Mouse (Mus musculus) erythroid progenitor cell, adult 5-6 weeks (primary cell): ENCODE data around the gene Hist1h4f. TPM values are rescaled to one million over a fixed set of nuclear protein-coding genes. Genes with fewer than 3 reads are reported as not detected.
A peak's percentile ranks its signal among the peaks of the same experiment; 100 is the strongest.

ENCODE experiments used
- ATAC-seq: replicated peaks from 2 replicates; pipeline ENCODE4 v1.8.0; 2016; ENCODE audit warnings: moderate number of reproducible peaks, mild to moderate bottlenecking, moderate TSS enrichment, inconsistent platforms; ENCODE audit not compliant: poor library complexity, low FRiP score, severe bottlenecking
- total RNA-seq, 2 experiments: library from RNA; stranded (forward) in 1 of 2; stranded (reverse) in 1 of 2; fragments of 150-400 nt in 1 of 2; fragments of 186-747, 209-891 nt in 1 of 2; gene quantifications; 2 replicates each; pipeline versions ENCODE4 v1.2.3 to v1.2.4; 2015 to 2017; ENCODE audit warnings: low replicate concordance in 2 of 2

Gene Hist1h4f
- total RNA-seq, 2 experiments from 2014 or later, result 838 to 7,675 TPM

DNA sequence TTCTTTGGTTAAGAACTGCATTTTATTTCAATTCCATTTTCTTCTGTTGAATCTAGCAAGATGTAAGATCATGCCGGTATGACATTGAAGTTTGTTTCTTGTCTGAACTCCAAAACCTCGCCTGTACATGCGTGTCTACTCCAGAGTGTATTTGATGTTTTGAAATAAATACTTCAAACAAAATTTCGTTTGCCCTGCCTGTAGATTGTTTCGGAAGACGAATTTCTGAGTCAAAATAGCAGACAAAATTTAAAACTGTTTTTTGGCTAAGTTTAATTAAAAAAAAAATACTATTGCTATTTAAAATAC, 33.2 kb downstream of the Hist1h4f start:
- peak; percentile 13 for ATAC-seq

DNA sequence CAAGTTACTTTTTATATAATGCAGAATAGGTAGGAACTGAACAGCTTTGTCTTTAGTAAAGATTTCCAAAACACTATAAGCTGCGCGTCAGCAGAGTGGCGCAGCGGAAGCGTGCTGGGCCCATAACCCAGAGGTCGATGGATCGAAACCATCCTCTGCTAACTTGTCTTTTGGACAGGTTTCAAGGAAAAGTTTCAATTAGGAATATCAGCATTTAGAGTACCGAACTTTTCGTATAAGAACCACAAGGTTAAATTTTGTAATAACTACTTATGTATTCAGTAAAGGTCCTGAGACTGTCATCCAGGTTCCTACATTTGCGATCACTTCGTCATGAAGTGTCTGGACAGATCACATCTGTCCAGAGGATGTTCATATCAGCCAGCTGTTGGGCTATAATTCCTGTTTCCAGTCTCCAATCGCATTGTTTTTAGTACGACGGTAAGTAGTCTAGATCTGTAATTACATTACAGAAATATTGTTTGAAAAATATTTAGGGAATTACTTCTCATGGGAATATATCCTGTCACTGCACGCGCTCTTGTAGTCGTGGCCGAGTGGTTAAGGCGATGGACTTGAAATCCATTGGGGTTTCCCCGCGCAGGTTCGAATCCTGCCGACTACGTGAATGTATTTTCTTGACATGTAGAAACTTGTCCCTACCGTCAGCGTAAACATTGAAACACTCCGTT, 33.7 kb downstream of the Hist1h4f start:
- peak; percentile 66 for ATAC-seq

GRCm38 (mm10) chr13:23516822-23517602, 34.4 kb downstream of the Hist1h4f start:
- peak; percentile 27; the same call in 1 of the 2 replicates for ATAC-seq

- ATAC-seq, result no peak
These were observed 35.4 kb downstream of the Hist1h4f start for GRCm38 (mm10) chr13:23515826-23516620.

GRCm38 (mm10) chr13:23515281-23515680, 36.2 kb downstream of the Hist1h4f start:
- ATAC-seq, result no peak

GRCm38 (mm10) chr13:23513517-23513916, 37.9 kb downstream of the Hist1h4f start:
- no peak for ATAC-seq

GRCm38 (mm10) chr13:23510127-23510526, 41.3 kb downstream of the Hist1h4f start:
- no peak for ATAC-seq

GRCm38 (mm10) chr13:23506819-23507515, 44.5 kb downstream of the Hist1h4f start:
- ATAC-seq, result no peak

DNA sequence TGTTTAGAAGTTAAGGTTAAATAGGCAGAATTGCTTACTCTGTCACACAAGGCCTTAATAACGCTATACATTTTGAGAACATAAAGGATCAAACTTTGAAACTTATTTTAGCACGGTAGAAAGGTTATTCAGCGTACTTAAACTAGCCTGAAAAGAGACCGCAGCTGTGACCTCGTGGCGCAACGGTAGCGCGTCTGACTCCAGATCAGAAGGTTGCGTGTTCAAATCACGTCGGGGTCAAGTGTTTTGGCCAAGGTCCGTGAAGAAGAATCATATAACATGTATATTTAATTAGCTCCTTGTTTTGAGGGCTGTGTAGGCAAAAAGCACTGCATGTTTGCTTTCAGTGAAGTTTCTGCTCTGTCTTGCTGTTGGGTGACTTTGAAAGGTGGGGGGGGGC, 45.1 kb downstream of the Hist1h4f start:
- ATAC-seq, result no peak

DNA sequence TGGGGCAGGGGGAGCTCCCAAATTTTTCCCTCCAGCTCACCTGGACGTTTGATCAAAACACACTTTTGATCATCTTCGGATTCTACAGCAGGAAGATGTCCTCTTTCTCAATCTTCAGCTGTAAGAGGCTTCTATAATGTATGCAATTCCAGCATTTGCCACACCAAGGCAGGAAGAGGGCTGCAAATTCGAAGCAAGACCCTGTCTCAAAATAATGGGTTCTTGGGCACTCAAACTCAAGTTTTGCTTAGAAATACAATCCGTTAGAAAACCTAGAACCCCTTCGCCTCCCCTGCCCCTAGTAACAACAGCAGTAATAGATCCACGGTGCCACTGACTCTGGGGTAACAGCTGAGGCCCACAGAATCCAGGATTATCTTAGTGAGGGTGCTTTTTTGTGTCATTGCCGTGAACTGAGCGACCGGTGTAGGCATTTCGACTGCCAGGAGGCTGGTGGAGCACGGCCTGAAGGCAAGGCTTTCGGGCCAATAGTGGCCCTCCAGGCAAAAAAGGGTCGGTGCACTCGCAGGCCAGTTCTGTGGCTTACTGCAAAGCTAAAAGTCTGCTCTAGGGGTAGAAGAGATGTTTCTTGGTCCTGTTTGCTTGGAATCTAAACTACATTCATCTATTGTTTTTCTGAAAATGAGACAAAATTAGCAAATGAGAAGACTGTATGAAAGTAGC, 45.6 kb downstream of the Hist1h4f start:
- no peak for ATAC-seq

DNA sequence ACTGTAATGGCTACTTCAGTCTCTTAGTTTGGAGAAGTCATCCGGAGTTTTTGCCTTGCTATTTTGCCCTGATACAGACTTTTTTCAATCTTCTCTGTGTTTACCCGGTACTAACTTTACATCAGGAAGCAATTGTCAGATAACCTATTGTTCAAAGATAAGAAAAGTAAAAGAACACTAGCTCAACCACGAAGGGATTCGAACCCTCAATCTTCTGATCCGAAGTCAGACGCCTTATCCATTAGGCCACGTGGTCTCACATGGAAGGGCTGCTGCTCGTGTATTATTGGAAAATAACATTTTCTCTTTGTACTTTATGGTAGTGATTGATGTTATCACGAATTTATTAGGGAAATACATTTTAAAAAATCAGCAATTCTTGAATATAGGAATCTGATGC, 47.7 kb downstream of the Hist1h4f start:
- ATAC-seq, result no peak

DNA sequence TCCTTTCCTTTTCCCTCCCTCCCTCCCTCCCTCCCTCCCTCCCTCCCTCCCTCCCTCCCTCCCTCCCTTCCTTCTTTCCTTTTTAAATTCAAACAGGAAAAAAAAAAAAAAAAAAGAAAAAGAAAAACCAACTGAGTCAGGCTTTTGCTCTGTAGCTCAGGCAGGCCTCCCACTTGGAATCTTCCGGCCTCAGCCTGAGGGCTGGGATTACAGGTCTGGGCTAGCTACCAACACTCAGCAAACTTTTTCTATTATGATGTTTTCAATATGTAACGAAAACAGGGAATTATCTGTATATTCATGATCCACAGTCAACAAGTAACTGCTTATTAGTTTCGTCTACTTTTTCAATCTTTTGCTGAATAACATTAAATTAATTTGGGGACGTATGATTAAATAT, 48.5 kb downstream of the Hist1h4f start:
- ATAC-seq, result no peak

GRCm38 (mm10) chr13:23502031-23502567, 49.3 kb downstream of the Hist1h4f start:
- ATAC-seq, result no peak

DNA sequence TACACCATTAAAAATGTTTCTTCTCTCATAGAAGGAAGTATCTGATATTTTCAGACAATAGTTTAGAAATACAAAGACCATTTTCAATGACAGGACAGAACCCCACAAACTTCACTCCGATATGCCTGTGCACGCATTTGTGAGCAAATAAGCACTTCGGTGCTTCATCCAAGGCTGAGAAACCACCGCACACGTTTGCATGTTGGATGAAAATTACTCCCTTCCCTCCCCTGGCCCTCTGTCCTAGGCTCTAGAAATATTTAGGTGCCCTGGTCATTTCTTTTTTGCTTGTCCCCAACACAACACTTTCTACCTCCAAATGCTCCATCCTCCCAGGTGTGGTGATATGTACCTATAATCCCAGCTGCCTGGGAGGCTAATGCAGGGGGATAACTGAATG, 49.9 kb downstream of the Hist1h4f start:
- no peak for ATAC-seq

Other genes starting within 250 kb of the Hist1h4f start
Only the 30 nearest of the 34 such genes appear.
- gene Zfp322a, start 182.4 kb downstream of the Hist1h4f start, total RNA-seq (2015; ENCODE audit: low replicate concordance), result 4.3 and 15.1 TPM in 2 replicates
- 18.7 and 48.1 TPM in 2 replicates for gene Zfp322a, start 182.4 kb downstream of the Hist1h4f start, total RNA-seq (2017; ENCODE audit: low replicate concordance)
- gene Abt1, start 127.8 kb downstream of the Hist1h4f start, total RNA-seq (2015; ENCODE audit: low replicate concordance), result 1.1 and 2.1 TPM in 2 replicates
- gene Abt1, start 127.8 kb downstream of the Hist1h4f start, total RNA-seq (2017; ENCODE audit: low replicate concordance), result 1.3 and 1.6 TPM in 2 replicates
- 1.4 and 4.2 TPM in 2 replicates for gene Btn1a1, start 85.7 kb downstream of the Hist1h4f start, total RNA-seq (2015; ENCODE audit: low replicate concordance)
- 0.90 and 1.4 TPM in 2 replicates for gene Btn1a1, start 85.7 kb downstream of the Hist1h4f start, total RNA-seq (2017; ENCODE audit: low replicate concordance)
- gene Btn2a2, start 62.8 kb downstream of the Hist1h4f start, total RNA-seq (2015; ENCODE audit: low replicate concordance), result not detected in 2 replicates
- gene Btn2a2, start 62.8 kb downstream of the Hist1h4f start, total RNA-seq (2017; ENCODE audit: low replicate concordance), result not detected in 2 replicates
- gene Hist1h4h, start 20.6 kb downstream of the Hist1h4f start, total RNA-seq (2015; ENCODE audit: low replicate concordance), result 323 and 492 TPM in 2 replicates
- 3,110 and 3,215 TPM in 2 replicates for gene Hist1h4h, start 20.6 kb downstream of the Hist1h4f start, total RNA-seq (2017; ENCODE audit: low replicate concordance)
- gene Hist1h2af, start 17.7 kb downstream of the Hist1h4f start, total RNA-seq (2015; ENCODE audit: low replicate concordance), result 180 and 320 TPM in 2 replicates
- gene Hist1h2af, start 17.7 kb downstream of the Hist1h4f start, total RNA-seq (2017; ENCODE audit: low replicate concordance), result 7,936 and 7,993 TPM in 2 replicates
- gene Hist1h3g, start 16.2 kb downstream of the Hist1h4f start, total RNA-seq (2015; ENCODE audit: low replicate concordance), result 573 TPM in 2 replicates
- 250 and 889 TPM in 2 replicates for gene Hist1h3g, start 16.2 kb downstream of the Hist1h4f start, total RNA-seq (2017; ENCODE audit: low replicate concordance)
- gene Hist1h2bh, start 8.3 kb downstream of the Hist1h4f start, total RNA-seq (2015; ENCODE audit: low replicate concordance), result 90.1 and 113 TPM in 2 replicates
- 325 and 367 TPM in 2 replicates for gene Hist1h2bh, start 8.3 kb downstream of the Hist1h4f start, total RNA-seq (2017; ENCODE audit: low replicate concordance)
- 145 and 158 TPM in 2 replicates for gene Hist1h3f, start 7.6 kb downstream of the Hist1h4f start, total RNA-seq (2015; ENCODE audit: low replicate concordance)
- gene Hist1h3f, start 7.6 kb downstream of the Hist1h4f start, total RNA-seq (2017; ENCODE audit: low replicate concordance), result 262 and 310 TPM in 2 replicates
- 59.1 and 59.8 TPM in 2 replicates for gene Hist1h1d, start 1.6 kb upstream of the Hist1h4f start, total RNA-seq (2015; ENCODE audit: low replicate concordance)
- gene Hist1h1d, start 1.6 kb upstream of the Hist1h4f start, total RNA-seq (2017; ENCODE audit: low replicate concordance), result 587 and 674 TPM in 2 replicates
- 238 and 264 TPM in 2 replicates for gene Hist1h3e, start 10.7 kb upstream of the Hist1h4f start, total RNA-seq (2015; ENCODE audit: low replicate concordance)
- 387 and 422 TPM in 2 replicates for gene Hist1h3e, start 10.7 kb upstream of the Hist1h4f start, total RNA-seq (2017; ENCODE audit: low replicate concordance)
- 4.2 and 33.5 TPM in 2 replicates for gene Hist1h2ae, start 19.6 kb upstream of the Hist1h4f start, total RNA-seq (2015; ENCODE audit: low replicate concordance)
- 1,390 and 1,464 TPM in 2 replicates for gene Hist1h2ae, start 19.6 kb upstream of the Hist1h4f start, total RNA-seq (2017; ENCODE audit: low replicate concordance)
- 851 and 976 TPM in 2 replicates for gene Hist1h2bg, start 19.7 kb upstream of the Hist1h4f start, total RNA-seq (2015; ENCODE audit: low replicate concordance)
- gene Hist1h2bg, start 19.7 kb upstream of the Hist1h4f start, total RNA-seq (2017; ENCODE audit: low replicate concordance), result 2,677 and 3,057 TPM in 2 replicates
- 1,210 and 1,460 TPM in 2 replicates for gene Hist1h2bf, start 22.5 kb upstream of the Hist1h4f start, total RNA-seq (2015; ENCODE audit: low replicate concordance)
- gene Hist1h2bf, start 22.5 kb upstream of the Hist1h4f start, total RNA-seq (2017; ENCODE audit: low replicate concordance), result 1,557 and 1,840 TPM in 2 replicates
- 9.0 and 15.1 TPM in 2 replicates for gene Hist1h2ad, start 22.7 kb upstream of the Hist1h4f start, total RNA-seq (2015; ENCODE audit: low replicate concordance)
- gene Hist1h2ad, start 22.7 kb upstream of the Hist1h4f start, total RNA-seq (2017; ENCODE audit: low replicate concordance), result 2,771 and 6,356 TPM in 2 replicates
- 379 and 393 TPM in 2 replicates for gene Hist1h3d, start 24.1 kb upstream of the Hist1h4f start, total RNA-seq (2015; ENCODE audit: low replicate concordance)
- 236 and 363 TPM in 2 replicates for gene Hist1h3d, start 24.1 kb upstream of the Hist1h4f start, total RNA-seq (2017; ENCODE audit: low replicate concordance)
- 1,614 and 1,995 TPM in 2 replicates for gene Hist1h4d, start 29.9 kb upstream of the Hist1h4f start, total RNA-seq (2015; ENCODE audit: low replicate concordance)
- gene Hist1h4d, start 29.9 kb upstream of the Hist1h4f start, total RNA-seq (2017; ENCODE audit: low replicate concordance), result 2,133 and 2,242 TPM in 2 replicates
- gene Hist1h2be, start 69.5 kb upstream of the Hist1h4f start, total RNA-seq (2015; ENCODE audit: low replicate concordance), result 39.8 and 50.1 TPM in 2 replicates
- gene Hist1h2be, start 69.5 kb upstream of the Hist1h4f start, total RNA-seq (2017; ENCODE audit: low replicate concordance), result 202 and 281 TPM in 2 replicates
- 1,339 and 1,610 TPM in 2 replicates for gene Hist1h1e, start 70.9 kb upstream of the Hist1h4f start, total RNA-seq (2015; ENCODE audit: low replicate concordance)
- gene Hist1h1e, start 70.9 kb upstream of the Hist1h4f start, total RNA-seq (2017; ENCODE audit: low replicate concordance), result 1,649 and 1,886 TPM in 2 replicates
- gene Hist1h2ac, start 132.3 kb upstream of the Hist1h4f start, total RNA-seq (2015; ENCODE audit: low replicate concordance), result 7.5 and 8.3 TPM in 2 replicates
- gene Hist1h2ac, start 132.3 kb upstream of the Hist1h4f start, total RNA-seq (2017; ENCODE audit: low replicate concordance), result 152 and 187 TPM in 2 replicates
- gene Hist1h2bc, start 132.6 kb upstream of the Hist1h4f start, total RNA-seq (2015; ENCODE audit: low replicate concordance), result 84.3 and 136 TPM in 2 replicates
- gene Hist1h2bc, start 132.6 kb upstream of the Hist1h4f start, total RNA-seq (2017; ENCODE audit: low replicate concordance), result 401 and 556 TPM in 2 replicates
- 2.2 TPM in 1 of 2 replicates, not detected in the other for gene Hist1h1t, start 144.2 kb upstream of the Hist1h4f start, total RNA-seq (2015; ENCODE audit: low replicate concordance)
- gene Hist1h1t, start 144.2 kb upstream of the Hist1h4f start, total RNA-seq (2017; ENCODE audit: low replicate concordance), result 3.5 and 8.2 TPM in 2 replicates
- 225 and 268 TPM in 2 replicates for gene Hist1h4c, start 146.8 kb upstream of the Hist1h4f start, total RNA-seq (2015; ENCODE audit: low replicate concordance)
- gene Hist1h4c, start 146.8 kb upstream of the Hist1h4f start, total RNA-seq (2017; ENCODE audit: low replicate concordance), result 667 and 1,084 TPM in 2 replicates
- gene Hfe, start 159.2 kb upstream of the Hist1h4f start, total RNA-seq (2015; ENCODE audit: low replicate concordance), result 7.5 and 14.1 TPM in 2 replicates
- gene Hfe, start 159.2 kb upstream of the Hist1h4f start, total RNA-seq (2017; ENCODE audit: low replicate concordance), result 0.77 and 2.2 TPM in 2 replicates
- gene Hist1h1c, start 187.2 kb upstream of the Hist1h4f start, total RNA-seq (2015; ENCODE audit: low replicate concordance), result 527 and 533 TPM in 2 replicates
- 3,859 and 4,708 TPM in 2 replicates for gene Hist1h1c, start 187.2 kb upstream of the Hist1h4f start, total RNA-seq (2017; ENCODE audit: low replicate concordance)
- gene Hist1h3c, start 194.0 kb upstream of the Hist1h4f start, total RNA-seq (2015; ENCODE audit: low replicate concordance), result 412 and 474 TPM in 2 replicates
- 1,335 and 2,217 TPM in 2 replicates for gene Hist1h3c, start 194.0 kb upstream of the Hist1h4f start, total RNA-seq (2017; ENCODE audit: low replicate concordance)
- 856 and 1,017 TPM in 2 replicates for gene Hist1h2bb, start 195.1 kb upstream of the Hist1h4f start, total RNA-seq (2015; ENCODE audit: low replicate concordance)
- 7,682 and 13,399 TPM in 2 replicates for gene Hist1h2bb, start 195.1 kb upstream of the Hist1h4f start, total RNA-seq (2017; ENCODE audit: low replicate concordance)
- 222 and 372 TPM in 2 replicates for gene Hist1h2ab, start 199.5 kb upstream of the Hist1h4f start, total RNA-seq (2015; ENCODE audit: low replicate concordance)
- gene Hist1h2ab, start 199.5 kb upstream of the Hist1h4f start, total RNA-seq (2017; ENCODE audit: low replicate concordance), result 5,516 and 10,292 TPM in 2 replicates
- gene Hist1h3b, start 200.6 kb upstream of the Hist1h4f start, total RNA-seq (2015; ENCODE audit: low replicate concordance), result 1,233 and 1,450 TPM in 2 replicates
- 1,686 and 1,833 TPM in 2 replicates for gene Hist1h3b, start 200.6 kb upstream of the Hist1h4f start, total RNA-seq (2017; ENCODE audit: low replicate concordance)
- gene Hist1h4b, start 205.4 kb upstream of the Hist1h4f start, total RNA-seq (2015; ENCODE audit: low replicate concordance), result 331 and 380 TPM in 2 replicates
- 1,134 and 2,811 TPM in 2 replicates for gene Hist1h4b, start 205.4 kb upstream of the Hist1h4f start, total RNA-seq (2017; ENCODE audit: low replicate concordance)